Mouse (Mus musculus) lung, embryonic 14.5 days (tissue): ENCODE results near the gene Ccdc149. TPM values are rescaled to one million over a fixed set of nuclear protein-coding genes. Genes with fewer than 3 reads are reported as not detected.

Experiments
- ATAC-seq: fragments of 200-750 bp; cut with Nextera tagmentation; 2 replicates; pipeline ENCODE4 v1.8.0; 2017; ENCODE audit warnings: mild to moderate bottlenecking, moderate TSS enrichment, moderate library complexity; ENCODE audit not compliant: insufficient read depth
- DNase-seq: peaks from one replicate; pipeline ENCODE4 v3.0.0-alpha.2; 2015
- H3K27ac ChIP-seq: fragments of 300-500 bp; sonication (generic); 2 replicates; pipeline ENCODE4 v1.5.1; 2014; ENCODE audit warnings: low read depth, mild to moderate bottlenecking, moderate library complexity
- H3K27me3 ChIP-seq: fragments of 300-500 bp; sonication (generic); 2 replicates; pipeline ENCODE4 v1.6.1; 2014; ENCODE audit warnings: low read length, control low read depth; ENCODE audit not compliant: insufficient read depth
- H3K36me3 ChIP-seq: fragments of 300-500 bp; sonication (generic); 2 replicates; pipeline ENCODE4 v1.6.1; 2014; ENCODE audit warnings: control low read depth; ENCODE audit not compliant: insufficient read depth
- H3K4me1 ChIP-seq: fragments of 300-500 bp; sonication (generic); 2 replicates; pipeline ENCODE4 v1.6.1; 2014; ENCODE audit warnings: antibody characterized with exemption, control low read depth; ENCODE audit not compliant: insufficient read depth
- H3K4me2 ChIP-seq: fragments of 300-500 bp; sonication (generic); 2 replicates; pipeline ENCODE4 v1.6.1; 2014; ENCODE audit warnings: mild to moderate bottlenecking
- H3K4me3 ChIP-seq: fragments of 300-500 bp; sonication (generic); 2 replicates; pipeline ENCODE4 v1.5.1; 2014; ENCODE audit warnings: low read depth, low read length
- H3K9ac ChIP-seq: fragments of 300-500 bp; sonication (generic); 2 replicates; pipeline ENCODE4 v1.6.1; 2014
- H3K9me3 ChIP-seq: fragments of 300-500 bp; sonication (generic); 2 replicates; pipeline ENCODE4 v1.6.1; 2016; ENCODE audit warnings: low read depth, low read length, control low read depth
- CTCF ChIP-seq: IDR thresholded peaks from 2 replicates; pipeline ENCODE4 v1.5.1; 2016; ENCODE audit warnings: antibody characterized with exemption, low read depth
- WGBS: fragments of 180-500 bp; shearing (Covaris S2); extraction: QIAGEN DNeasy Blood & Tissue Kit; methylation state at CpG from one replicate; pipeline ENCODE4 v1.1.7; 2014; 5-methylcytosine and 5-hydroxymethylcytosine counted together
- polyA plus RNA-seq: library from polyadenylated mRNA; unstranded; fragments of >200 nt; fragmentation: Nextera tagmentation; extraction: Ambion mirVana; gene quantifications from 2 replicates; pipeline ENCODE4 v1.2.1, GENCODE M21; 2014

Gene Ccdc149
- polyA plus RNA-seq = 2.8 and 2.9 TPM in 2 replicates

DNA sequence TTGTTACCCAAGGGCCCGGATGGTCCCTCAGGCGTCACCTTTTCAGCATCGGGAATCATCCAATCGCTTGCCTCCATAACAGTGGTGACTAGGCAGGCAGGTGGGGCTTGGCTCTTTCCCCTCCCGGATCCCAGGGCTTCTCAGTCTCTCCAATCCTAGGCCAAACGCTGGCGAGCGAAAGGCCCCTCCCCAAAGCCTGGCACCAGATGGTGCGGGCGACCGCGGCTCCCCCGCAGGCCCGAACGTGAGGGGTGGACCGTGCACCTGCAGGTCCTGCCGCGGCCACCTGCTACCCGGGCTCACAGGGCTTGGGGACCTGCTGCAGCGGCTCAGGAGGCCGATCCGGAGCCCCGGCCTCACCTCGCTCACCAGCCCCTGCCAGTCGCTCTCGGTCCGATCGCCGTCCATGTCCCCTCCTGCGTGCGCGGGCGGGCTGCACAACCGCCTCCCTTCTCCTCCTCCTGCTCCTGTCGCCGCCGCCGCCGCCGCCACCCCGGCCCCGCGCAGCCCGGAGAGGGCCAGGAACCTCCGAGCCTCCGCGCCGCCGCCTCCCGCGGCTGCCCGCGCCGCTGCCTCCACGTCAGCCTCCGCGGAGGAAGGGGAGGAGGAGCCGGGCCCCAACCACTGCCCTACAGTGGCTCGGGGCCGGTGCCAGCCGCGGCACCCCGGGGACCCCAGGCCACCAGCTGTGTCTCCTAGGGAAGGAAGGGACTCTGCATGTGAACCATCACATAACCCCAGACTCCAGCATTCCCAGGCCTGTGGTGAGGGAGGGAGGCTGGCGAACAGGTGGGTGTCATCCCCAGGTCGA is at the start of gene Ccdc149:
Ccdc149 (minus strand) TSS at position 531 of the 811 bp plus-strand sequence.
- H3K27ac ChIP-seq = peak within 1 kb of the TSS; percentile 55; the same call in 1 of the 2 replicates
- no peak for TF ChIP-seq CTCF
- no peaks in the 10 kb centered on the region for H3K9me3 ChIP-seq
- peak; percentile 94 for ATAC-seq
- no peaks in the 10 kb centered on the region for H3K4me1 ChIP-seq
- under 1% methylated on average over 64 of the region's 65 CpGs for WGBS
- H3K36me3 ChIP-seq = no peaks in the 10 kb centered on the region
- H3K4me2 ChIP-seq = peak within 1 kb of the TSS; percentile 87
- H3K27me3 ChIP-seq = 0 out of 2 replicates have a peak, but pooled peaks cover 7% of the 10 kb centered on the region
- peak within 1 kb of the TSS; percentile 60 for H3K4me3 ChIP-seq
- peak; percentile 73 for DNase-seq
- peak within 1 kb of the TSS; percentile 72 for H3K9ac ChIP-seq

DNA sequence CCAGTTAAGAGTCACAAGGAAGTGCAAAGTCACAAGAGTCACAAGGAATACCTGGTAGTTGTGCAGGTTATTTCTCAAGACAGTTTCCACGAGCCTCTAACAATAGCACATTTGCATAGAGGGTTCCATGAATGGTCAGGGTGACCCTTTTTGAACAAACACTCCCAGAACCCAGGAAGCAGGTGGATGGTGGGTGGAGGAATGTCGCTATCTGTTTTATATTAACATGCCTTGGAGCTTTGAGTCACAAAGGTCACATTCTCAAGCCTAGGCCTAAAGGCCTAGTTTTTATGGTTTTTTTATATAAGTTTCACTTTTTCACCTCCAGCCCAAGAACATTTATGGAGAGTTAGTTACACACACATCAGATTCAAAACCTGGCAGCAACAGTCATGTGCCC is 48.6 kb upstream of the Ccdc149 start:
- Histone ChIP-seq H3K9me3 (no peaks in the 10 kb centered on the region), H3K4me1 (no peaks in the 10 kb centered on the region), H3K4me3 (no peak overlapping the region), H3K9ac (no peak overlapping the region), H3K27me3 (peaks cover 5% of the 10 kb centered on the region; the same call in 1 of the 2 replicates), H3K27ac (no peak overlapping the region), H3K36me3 (no peaks in the 10 kb centered on the region), H3K4me2 (no peak overlapping the region)
- 77% methylated on average over 2 of the region's 2 CpGs for WGBS
- TF ChIP-seq CTCF = no peak
- DNase-seq (no peak), ATAC-seq (no peak)

DNA sequence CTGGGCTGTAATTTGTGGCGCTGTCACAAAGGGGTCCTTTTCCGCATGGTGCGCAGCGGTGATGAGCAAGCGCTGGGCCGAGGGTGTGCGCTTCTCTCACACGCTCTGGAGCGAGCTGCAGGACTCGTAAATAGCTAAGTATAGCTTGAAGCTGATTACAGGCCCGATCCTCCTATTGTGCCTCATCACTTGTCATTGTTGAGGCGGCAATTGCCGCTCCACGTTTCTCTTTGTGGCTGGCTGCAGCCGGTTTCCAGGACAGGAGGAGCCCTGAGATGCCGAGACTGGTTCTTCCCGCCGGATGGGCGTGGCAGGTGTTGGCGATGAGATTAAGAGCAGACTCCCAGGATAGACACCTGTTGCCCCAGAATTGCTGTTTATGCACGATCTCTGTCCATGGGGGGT is 44.8 kb upstream of the Ccdc149 start:
- WGBS = 23% methylated on average over 21 of the region's 21 CpGs
- Histone ChIP-seq H3K4me2 (peak overlapping the region; percentile 55), H3K27me3 (peaks cover 5% of the 10 kb centered on the region; the same call in 1 of the 2 replicates), H3K9ac (no peak overlapping the region; the same call in 1 of the 2 replicates), H3K9me3 (no peaks in the 10 kb centered on the region), H3K36me3 (no peaks in the 10 kb centered on the region), H3K27ac (no peak overlapping the region), H3K4me1 (no peaks in the 10 kb centered on the region), H3K4me3 (peak overlapping the region; percentile 9; the same call in 1 of the 2 replicates)
- DNase-seq (peak; percentile 15), ATAC-seq (no peak; the same call in 1 of the 2 replicates)
- no peak for TF ChIP-seq CTCF

DNA sequence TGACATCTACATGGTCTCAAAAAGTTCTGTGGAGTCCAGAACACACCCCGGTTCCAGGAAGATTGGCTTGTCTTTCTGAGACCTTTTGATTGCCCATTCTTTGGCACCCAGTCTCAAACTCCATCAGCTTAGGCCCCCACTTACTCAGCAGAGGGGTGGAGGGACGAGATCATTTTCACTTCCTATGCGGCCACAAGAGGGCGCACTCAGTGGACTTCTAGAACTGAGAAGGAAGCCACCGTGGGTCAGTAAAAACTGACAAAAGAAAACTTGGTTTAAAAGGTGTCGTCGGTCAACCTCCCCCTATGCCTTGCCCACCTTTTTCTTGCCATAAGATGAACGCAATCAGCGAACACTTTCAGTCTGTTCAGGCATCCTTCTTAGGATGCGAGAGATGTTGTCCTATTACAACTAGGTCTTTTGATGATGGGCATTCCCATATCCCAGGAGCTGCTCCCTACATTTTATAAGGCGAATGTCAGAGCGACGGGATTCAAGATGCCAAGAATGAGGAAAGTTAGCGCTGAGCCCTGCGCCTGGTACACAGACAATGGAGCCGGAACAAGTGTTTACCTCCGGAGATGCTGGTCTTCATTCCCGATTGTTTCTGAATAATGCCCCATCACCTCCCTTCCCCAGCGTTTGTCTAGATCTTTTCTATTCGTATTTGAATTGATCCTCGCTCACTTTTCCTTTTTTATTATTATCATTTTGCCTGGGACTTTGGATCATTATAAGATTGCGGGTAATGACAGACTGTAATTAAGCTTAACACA is 44.1 kb upstream of the Ccdc149 start:
- Histone ChIP-seq H3K4me2 (peak overlapping the region; percentile 55), H3K4me3 (peak overlapping the region; percentile 9; the same call in 1 of the 2 replicates), H3K9ac (no peak overlapping the region), H3K27ac (no peak overlapping the region), H3K9me3 (no peaks in the 10 kb centered on the region), H3K4me1 (no peaks in the 10 kb centered on the region), H3K36me3 (no peaks in the 10 kb centered on the region), H3K27me3 (peaks cover 5% of the 10 kb centered on the region; the same call in 1 of the 2 replicates)
- WGBS = 37% methylated on average over 22 of the region's 22 CpGs
- ATAC-seq (no peak), DNase-seq (peak; percentile 86)
- peak; percentile 78 for TF ChIP-seq CTCF

DNA sequence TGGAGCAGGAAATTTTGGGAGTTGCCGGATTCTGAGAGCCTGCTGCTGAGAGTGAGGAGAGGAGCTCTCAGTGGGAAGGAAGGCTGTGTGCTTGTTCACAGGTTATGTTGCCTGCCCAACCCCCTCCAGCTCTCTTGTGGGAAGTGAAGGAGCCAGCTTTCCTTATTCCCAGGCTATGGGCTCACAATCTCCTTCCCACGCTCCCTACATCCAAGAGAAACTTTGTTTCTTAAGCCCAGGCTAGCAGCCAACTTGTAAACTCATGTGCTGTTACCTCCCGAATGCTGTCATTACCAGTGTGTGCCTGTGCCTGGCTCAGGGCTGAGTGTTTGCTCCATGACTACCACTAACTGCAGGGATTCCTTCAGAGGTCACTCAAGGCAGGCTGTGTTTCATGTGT is 39.8 kb upstream of the Ccdc149 start:
- H3K27ac ChIP-seq = no peak overlapping the region
- no peak for TF ChIP-seq CTCF
- ATAC-seq = no peak
- no peak overlapping the region for H3K4me2 ChIP-seq
- no peaks in the 10 kb centered on the region for H3K4me1 ChIP-seq
- no peak overlapping the region for H3K4me3 ChIP-seq
- H3K36me3 ChIP-seq = no peaks in the 10 kb centered on the region
- WGBS = 56% methylated on average over 3 of the region's 3 CpGs
- no peak overlapping the region for H3K9ac ChIP-seq
- DNase-seq = no peak
- H3K27me3 ChIP-seq = peaks cover 2% of the 10 kb centered on the region; the same call in 1 of the 2 replicates
- H3K9me3 ChIP-seq = no peaks in the 10 kb centered on the region

DNA sequence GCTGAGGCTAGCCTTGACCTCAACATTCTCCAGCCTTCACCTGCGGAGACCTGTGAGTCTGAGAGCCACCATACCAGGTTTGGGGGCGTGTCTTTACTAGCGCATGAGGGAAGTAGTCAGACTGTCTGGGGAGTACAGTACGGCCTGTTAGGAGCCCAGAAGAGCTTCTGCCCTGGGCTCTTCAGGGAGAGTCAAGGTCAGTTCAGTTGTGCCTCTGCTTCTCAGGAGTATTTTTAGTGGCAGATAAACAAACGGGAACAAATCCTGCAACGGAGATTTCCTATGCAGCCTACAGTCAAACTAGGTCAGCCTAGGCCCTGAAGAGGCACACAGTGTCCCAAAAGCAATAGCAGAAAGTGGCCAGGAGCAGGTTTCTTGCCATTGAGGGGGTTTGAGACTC is 38.1 kb upstream of the Ccdc149 start:
- 73% methylated on average over 6 of the region's 6 CpGs for WGBS
- DNase-seq = no peak
- no peak overlapping the region for H3K4me3 ChIP-seq
- no peak for ATAC-seq
- no peak overlapping the region for H3K9ac ChIP-seq
- no peak overlapping the region for H3K4me2 ChIP-seq
- no peak for TF ChIP-seq CTCF
- H3K27me3 ChIP-seq = no peaks in the 10 kb centered on the region
- no peaks in the 10 kb centered on the region for H3K36me3 ChIP-seq
- no peaks in the 10 kb centered on the region for H3K9me3 ChIP-seq
- no peaks in the 10 kb centered on the region for H3K4me1 ChIP-seq
- no peak overlapping the region for H3K27ac ChIP-seq

DNA sequence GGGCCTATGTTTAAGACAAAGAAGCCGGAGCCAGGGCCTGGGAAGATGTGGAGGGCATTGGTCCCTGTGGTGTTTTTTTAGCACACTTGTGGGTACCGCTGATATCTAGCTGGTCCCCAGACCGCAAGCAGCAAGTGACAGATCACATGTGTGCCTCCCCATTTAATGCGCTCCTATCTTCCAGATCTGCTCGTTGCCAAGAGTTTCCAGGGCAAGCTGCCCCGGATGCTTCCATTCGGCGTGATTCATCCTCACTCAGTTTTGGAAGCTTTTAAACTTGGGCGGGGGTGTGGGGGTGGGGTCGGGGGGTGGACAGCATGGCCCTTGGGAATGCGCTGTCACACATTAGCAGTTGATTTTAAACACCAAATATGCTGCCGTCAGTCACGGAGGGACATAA is 33.3 kb upstream of the Ccdc149 start:
- no peak for TF ChIP-seq CTCF
- Histone ChIP-seq H3K36me3 (no peaks in the 10 kb centered on the region), H3K27ac (no peak overlapping the region)

More for the DNA sequence above, 33.3 kb upstream of the Ccdc149 start:
- no peaks in the 10 kb centered on the region for H3K9me3 ChIP-seq
- H3K27me3 ChIP-seq = no peaks in the 10 kb centered on the region
- H3K4me1 ChIP-seq = no peaks in the 10 kb centered on the region
- ATAC-seq = no peak
- H3K4me3 ChIP-seq = no peak overlapping the region
- H3K4me2 ChIP-seq = no peak overlapping the region
- no peak overlapping the region for H3K9ac ChIP-seq
- 77% methylated on average over 13 of the region's 13 CpGs for WGBS
- DNase-seq = no peak
